7 mouse cellular contexts compared by ENCODE assay signal in the genomic region with DNA sequence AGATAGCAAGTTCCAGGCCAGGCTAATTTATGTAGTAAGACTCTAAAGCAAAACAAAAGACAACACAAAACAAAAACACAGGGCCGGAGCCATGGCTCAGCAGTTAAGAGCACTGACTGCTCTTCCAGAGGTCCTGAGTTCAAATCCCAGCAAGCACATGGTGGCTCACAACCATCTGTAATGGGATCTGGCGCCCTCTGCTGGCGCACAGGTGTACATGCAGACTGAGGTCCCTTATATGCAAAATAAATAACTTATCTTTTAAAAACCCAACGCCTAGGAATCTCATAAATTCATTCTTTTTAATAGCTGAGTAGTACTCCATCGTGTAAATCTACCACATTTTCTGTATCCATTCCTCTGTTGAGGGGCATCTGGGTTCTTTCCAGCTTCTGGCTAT. TPM values are rescaled to one million over a fixed set of nuclear protein-coding genes. Genes with fewer than 3 reads are reported as not detected.
DNase-seq lines count a peak whose midpoint lies in the region; ATAC-seq and TF ChIP-seq lines count a peak whose summit lies in the region.
"Not testable (repeated sequence)": the region's sequence is repeated elsewhere in the genome, so short reads cannot be mapped to it uniquely, and the experiment has no call there.

No protein-coding gene starts in this region.

- not testable (repeated sequence) for TF ChIP-seq EP300 in lung, postnatal 0 days (IDR thresholded peaks at IDR 0.05); stomach, postnatal 0 days (optimal IDR thresholded peaks at IDR 0.05)

- in situ Hi-C loops in Patski (cut with MboI; ENCODE audit: low pct_unique_long_range_greater_than_20kb) = not testable (repeated sequence)

- not testable (repeated sequence) for ATAC-seq in Patski; forebrain, postnatal 0 days; intestine, postnatal 0 days; lung, postnatal 0 days; stomach, postnatal 0 days (ENCODE audit: low FRiP score, low TSS enrichment)

- POLR2A ChIA-PET in Patski (lab: Charles Lee) = not testable (repeated sequence)

- H3K27ac ChIP-seq in forebrain, postnatal 0 days (ENCODE audit: low read depth, low read length); intestine, postnatal 0 days (ENCODE audit: low read depth, low read length); liver, adult 2 months (replicated peaks; ENCODE audit: insufficient read depth, low read depth, low read length); lung, postnatal 0 days (ENCODE audit: low read length); stomach, postnatal 0 days (replicated peaks): not testable (repeated sequence)

- TF ChIP-seq POLR2A in liver, adult 2 months (IDR thresholded peaks at IDR 0.05; ENCODE audit: extremely low read depth, insufficient read depth, low read length) = not testable (repeated sequence)

- DNase-seq in CD4-positive, CD25-positive, alpha-beta regulatory T cell, adult 2 months (ENCODE audit: low read depth, low spot score) = peak; percentile 35
- DNase-seq in Patski (ENCODE audit: low read depth, low spot score); forebrain, postnatal 0 days; liver, adult 2 months (ENCODE audit: extremely low read depth, low read depth, low spot score); lung, postnatal 0 days (ENCODE audit: low spot score); stomach, postnatal 0 days (ENCODE audit: low spot score): not testable (repeated sequence)

- WGBS in forebrain, postnatal 0 days = 60% methylated on average over 5 of the region's 5 CpGs
- WGBS in intestine, postnatal 0 days = 51% methylated on average over 5 of the region's 5 CpGs
- 70% methylated on average over 5 of the region's 5 CpGs for WGBS in liver, adult 2 months
- 54% methylated on average over 5 of the region's 5 CpGs for WGBS in lung, postnatal 0 days
- WGBS in stomach, postnatal 0 days = 55% methylated on average over 5 of the region's 5 CpGs

- not testable (repeated sequence) for H3K36me3 ChIP-seq in forebrain, postnatal 0 days (ENCODE audit: insufficient read depth); intestine, postnatal 0 days (ENCODE audit: control insufficient read depth, insufficient read depth); liver, adult 2 months (ENCODE audit: control insufficient read depth, insufficient read depth, low read length); lung, postnatal 0 days (ENCODE audit: insufficient read depth, low read length); stomach, postnatal 0 days (ENCODE audit: control insufficient read depth, insufficient read depth, low read length)

- CTCF ChIA-PET in Patski (lab: Charles Lee) = not testable (repeated sequence)

- not testable (repeated sequence) for H3K4me2 ChIP-seq in forebrain, postnatal 0 days (ENCODE audit: low read depth); intestine, postnatal 0 days (replicated peaks; ENCODE audit: low read depth); lung, postnatal 0 days (replicated peaks; ENCODE audit: low read depth, low read length); stomach, postnatal 0 days (replicated peaks; ENCODE audit: low read depth)

- H3K27me3 ChIP-seq in Patski = peaks cover 28% of the 10 kb centered on the region
- H3K27me3 ChIP-seq in forebrain, postnatal 0 days (ENCODE audit: insufficient read depth, low read length); intestine, postnatal 0 days (replicated peaks; ENCODE audit: control insufficient read depth, insufficient read depth, low read length); liver, adult 2 months (ENCODE audit: control insufficient read depth, insufficient read depth, low read length); lung, postnatal 0 days (replicated peaks; ENCODE audit: insufficient read depth, low read length); stomach, postnatal 0 days (ENCODE audit: control insufficient read depth, insufficient read depth, low read length): not testable (repeated sequence)

- H3K4me1 ChIP-seq in forebrain, postnatal 0 days (ENCODE audit: insufficient read depth); intestine, postnatal 0 days (replicated peaks; ENCODE audit: control insufficient read depth, insufficient read depth, low read length); liver, adult 2 months (ENCODE audit: control insufficient read depth, insufficient read depth, low read length); lung, postnatal 0 days (ENCODE audit: insufficient read depth, low read depth, low read length); stomach, postnatal 0 days (replicated peaks; ENCODE audit: control insufficient read depth, insufficient read depth): not testable (repeated sequence)

- H3K9me3 ChIP-seq in forebrain, postnatal 0 days (ENCODE audit: low read length); intestine, postnatal 0 days (ENCODE audit: control insufficient read depth); lung, postnatal 0 days (ENCODE audit: low read length); stomach, postnatal 0 days (ENCODE audit: control insufficient read depth, low read length): not testable (repeated sequence)

- H3K79me2 ChIP-seq in liver, adult 2 months (ENCODE audit: control insufficient read depth, insufficient read depth, low read length) = not testable (repeated sequence)

- H3K4me3 ChIP-seq in forebrain, postnatal 0 days (ENCODE audit: low read depth, low read length); intestine, postnatal 0 days (ENCODE audit: low read depth, low read length); liver, adult 2 months (ENCODE audit: insufficient read depth, low read depth, low read length); lung, postnatal 0 days (ENCODE audit: low read depth, low read length); stomach, postnatal 0 days (ENCODE audit: low read depth, low read length): not testable (repeated sequence)

- TF ChIP-seq CTCF in Patski (IDR thresholded peaks at IDR 0.05) = peak; percentile 63
- TF ChIP-seq CTCF in forebrain, postnatal 0 days (IDR thresholded peaks at IDR 0.05; ENCODE audit: low read depth) = 0 out of 2 replicates have a peak, but pooled peaks have one; percentile 8
- TF ChIP-seq CTCF in intestine, postnatal 0 days (IDR thresholded peaks at IDR 0.05; ENCODE audit: low read depth) = peak; percentile 49
- TF ChIP-seq CTCF in liver, adult 2 months (IDR thresholded peaks at IDR 0.05; ENCODE audit: low read depth, low read length) = peak; percentile 44
- TF ChIP-seq CTCF in lung, postnatal 0 days (IDR thresholded peaks at IDR 0.05) = peak; percentile 44
- peak; percentile 45 for TF ChIP-seq CTCF in stomach, postnatal 0 days (IDR thresholded peaks at IDR 0.05; ENCODE audit: low read depth)

- H3K9ac ChIP-seq in forebrain, postnatal 0 days; intestine, postnatal 0 days (ENCODE audit: low read depth, low read length); liver, adult 2 months (ENCODE audit: low read depth, low read length); lung, postnatal 0 days (replicated peaks; ENCODE audit: low read depth); stomach, postnatal 0 days (ENCODE audit: low read length): not testable (repeated sequence)

RNA-seq across cellular contexts. Expression of a gene that starts 16.4 kb away (rescaled TPM):
- 25.8 TPM for polyA plus RNA-seq in Patski (2021)
- 6.3 and 6.7 TPM in 2 replicates for total RNA-seq in forebrain, postnatal 0 days (2014; rRNA removed)
- 2.9 TPM in 2 replicates for polyA plus RNA-seq in forebrain, postnatal 0 days (2015; fragmentation: Nextera tagmentation; extraction: Ambion mirVana)
- 3.6 TPM in 2 replicates for polyA plus RNA-seq in intestine, postnatal 0 days (2015; fragmentation: Nextera tagmentation; extraction: Ambion mirVana)
- total RNA-seq in liver, adult 2 months (2014; rRNA removed) = 6.8 and 8.4 TPM in 2 replicates
- 8.3 TPM in 2 replicates for polyA plus RNA-seq in liver, adult 2 months (2012; rRNA removed)
- polyA plus RNA-seq in lung, postnatal 0 days (2015; fragmentation: Nextera tagmentation; extraction: Ambion mirVana) = 14.8 and 18.7 TPM in 2 replicates
- polyA plus RNA-seq in stomach, postnatal 0 days (2015; fragmentation: Nextera tagmentation; extraction: Ambion mirVana) = 3.1 and 3.2 TPM in 2 replicates

RNA-seq across cellular contexts. Expression of a gene that starts 50.5 kb away (rescaled TPM):
- polyA plus RNA-seq in Patski (2021) = 29.4 TPM
- 30.1 and 39.8 TPM in 2 replicates for total RNA-seq in forebrain, postnatal 0 days (2014; rRNA removed)
- polyA plus RNA-seq in forebrain, postnatal 0 days (2015; fragmentation: Nextera tagmentation; extraction: Ambion mirVana) = 6.9 and 11.9 TPM in 2 replicates
- polyA plus RNA-seq in intestine, postnatal 0 days (2015; fragmentation: Nextera tagmentation; extraction: Ambion mirVana) = 28.3 and 32.3 TPM in 2 replicates
- total RNA-seq in liver, adult 2 months (2014; rRNA removed) = 35.1 and 40.5 TPM in 2 replicates
- 11.7 and 14.9 TPM in 2 replicates for polyA plus RNA-seq in liver, adult 2 months (2012; rRNA removed)
- polyA plus RNA-seq in lung, postnatal 0 days (2015; fragmentation: Nextera tagmentation; extraction: Ambion mirVana) = 42.3 and 42.5 TPM in 2 replicates
- polyA plus RNA-seq in stomach, postnatal 0 days (2015; fragmentation: Nextera tagmentation; extraction: Ambion mirVana) = 31.1 and 32.4 TPM in 2 replicates

Comparison
In these comparisons a context has a peak if more than half of its experiments do, and no peak if none do; other contexts are left out.
1. CTCF ChIP-seq: peak in every context shown above with its lines; median percentile 63 in Patski; 49 in intestine, postnatal 0 days; 45 in stomach, postnatal 0 days; 44 in liver, adult 2 months; 44 in lung, postnatal 0 days; 8 in forebrain, postnatal 0 days.